Mouse (Mus musculus) embryonic fibroblast, embryonic 13.5 days (primary cell): Measurements from ENCODE around the gene Myoz2.

Experiments
- CTCF ChIP-seq: IDR thresholded peaks from 2 replicates; pipeline ENCODE4 v1.5.1; 2011; ENCODE audit warnings: mild to moderate bottlenecking, control low read depth, low read length, moderate library complexity, borderline replicate concordance; ENCODE audit not compliant: insufficient read depth
- POLR2A ChIP-seq: IDR thresholded peaks from 2 replicates; pipeline ENCODE4 v1.6.1; 2011; ENCODE audit warnings: low read depth, mild to moderate bottlenecking, control low read depth, low read length, moderate library complexity

DNA sequence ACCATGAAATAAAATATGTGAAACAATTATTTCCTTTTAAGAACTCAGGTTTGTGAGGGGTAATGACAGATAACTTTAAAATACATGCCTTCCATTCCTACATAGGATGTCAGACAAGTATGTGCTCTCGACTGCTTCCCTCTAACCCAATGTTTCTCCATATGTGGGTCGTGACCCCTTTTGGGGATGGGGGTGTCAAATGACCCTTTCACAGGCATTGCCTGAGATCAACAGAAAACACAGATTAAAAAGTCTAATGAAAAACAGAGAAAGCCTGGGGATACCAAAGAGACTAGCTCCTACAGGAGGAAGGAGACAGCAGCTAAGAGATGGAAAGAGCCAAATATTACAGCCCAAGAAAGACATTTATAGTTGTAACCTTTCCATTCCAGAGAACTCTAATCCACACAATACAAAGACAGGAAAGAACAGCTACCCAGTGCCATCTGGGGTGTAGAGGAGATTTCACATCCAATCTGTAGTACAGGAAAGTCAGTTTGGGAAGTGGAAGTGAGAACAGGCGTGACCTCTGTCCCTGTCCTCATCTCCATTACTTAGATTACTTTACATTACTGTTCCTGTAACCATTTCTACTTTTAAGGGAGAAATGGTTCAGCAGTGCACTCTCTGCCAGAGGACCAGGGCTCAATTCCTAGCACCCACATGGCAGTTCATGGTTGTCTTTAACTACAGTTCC, 62.5 kb downstream of the Myoz2 start:
- TF ChIP-seq CTCF (no peak), POLR2A (no peak)
